Mouse (Mus musculus): Measurements from ENCODE around the gene Apon.
"Not testable (repeated sequence)": the region's sequence is repeated elsewhere in the genome, so short reads cannot be mapped to it uniquely, and the experiment has no call there.

Gene Apon

GRCm38 (mm10) chr10:128232420-128232985 lies 21.4 kb upstream of the Apon start:
- peak; percentile 92 for DNase-seq (ENCODE audit: low spot score)

- DNase-seq (ENCODE audit: low spot score), result peak; percentile 19
Observed at GRCm38 (mm10) chr10:128236321-128236720, 17.6 kb upstream of the Apon start.

GRCm38 (mm10) chr10:128237807-128238480 lies 16.0 kb upstream of the Apon start:
- no peak for DNase-seq (ENCODE audit: low spot score)

- no peak for DNase-seq (ENCODE audit: low spot score)
Observed at GRCm38 (mm10) chr10:128239140-128239539, 14.8 kb upstream of the Apon start.

- no peak for DNase-seq (ENCODE audit: low spot score)
Observed at GRCm38 (mm10) chr10:128240131-128240530, 13.8 kb upstream of the Apon start.

GRCm38 (mm10) chr10:128243252-128243651 lies 10.6 kb upstream of the Apon start:
- no peak for DNase-seq (ENCODE audit: low spot score)

- no peak for DNase-seq (ENCODE audit: low spot score)
Observed at GRCm38 (mm10) chr10:128244121-128244520, 9.8 kb upstream of the Apon start.

- DNase-seq (ENCODE audit: low spot score), result no peak
Observed at GRCm38 (mm10) chr10:128247020-128247732, 6.7 kb upstream of the Apon start.

GRCm38 (mm10) chr10:128250565-128250964 lies 3.3 kb upstream of the Apon start:
- DNase-seq (ENCODE audit: low spot score), result no peak

GRCm38 (mm10) chr10:128255925-128256324 lies 2.0 kb downstream of the Apon start:
- DNase-seq (ENCODE audit: low spot score), result no peak

GRCm38 (mm10) chr10:128256328-128256727 lies 2.4 kb downstream of the Apon start:
- DNase-seq (ENCODE audit: low spot score), result no peak

- DNase-seq (ENCODE audit: low spot score), result no peak
Observed at GRCm38 (mm10) chr10:128258953-128259352, 5.1 kb downstream of the Apon start.

GRCm38 (mm10) chr10:128259946-128260345 lies 6.0 kb downstream of the Apon start:
- DNase-seq (ENCODE audit: low spot score), result no peak

- not testable (repeated sequence) for DNase-seq (ENCODE audit: low spot score)
Observed at GRCm38 (mm10) chr10:128260376-128260775, 6.5 kb downstream of the Apon start.

- no peak for DNase-seq (ENCODE audit: low spot score)
Observed at GRCm38 (mm10) chr10:128262300-128262699, 8.4 kb downstream of the Apon start.

- no peak for DNase-seq (ENCODE audit: low spot score)
Observed at GRCm38 (mm10) chr10:128263393-128264310, 9.8 kb downstream of the Apon start.

GRCm38 (mm10) chr10:128268371-128268770 lies 14.5 kb downstream of the Apon start, which contains the start of gene Apof:
TSS of gene Apof (plus strand) at chr10:128268671.
- no peak for DNase-seq (ENCODE audit: low spot score)

- DNase-seq (ENCODE audit: low spot score), result no peak
Observed at GRCm38 (mm10) chr10:128269206-128269910, 15.5 kb downstream of the Apon start.

GRCm38 (mm10) chr10:128270287-128270841 lies 16.5 kb downstream of the Apon start, which contains the start of gene Stat2:
TSS of gene Stat2 (plus strand) at chr10:128270559.
- peak; percentile 99 for DNase-seq (ENCODE audit: low spot score)

GRCm38 (mm10) chr10:128270866-128271265 lies 17.0 kb downstream of the Apon start:
- DNase-seq (ENCODE audit: low spot score), result no peak

- no peak for DNase-seq (ENCODE audit: low spot score)
Observed at GRCm38 (mm10) chr10:128271883-128272282, 18.0 kb downstream of the Apon start.
